Mouse (Mus musculus) myocyte (in vitro differentiated cells): Measurements from ENCODE around the gene Iqcf3.
A peak's percentile ranks its signal among the peaks of the same experiment; 100 is the strongest.

Experiments
- CEBPB ChIP-seq: IDR thresholded peaks from 2 replicates; pipeline ENCODE4 v1.6.1; 2011; ENCODE audit warnings: mild to moderate bottlenecking, moderate library complexity; ENCODE audit not compliant: poor library complexity, insufficient read depth, severe bottlenecking
- E2F4 ChIP-seq: IDR thresholded peaks from one replicate; pipeline ENCODE4 v1.6.1; 2011; ENCODE audit warnings: mild to moderate bottlenecking, control low read depth, moderate library complexity; ENCODE audit not compliant: insufficient read depth
- MAX ChIP-seq: IDR thresholded peaks from one replicate; pipeline ENCODE4 v1.6.1; 2011; ENCODE audit warnings: low read depth, mild to moderate bottlenecking, control low read depth
- MYOG ChIP-seq, 3 experiments: IDR thresholded peaks; one replicate each; pipeline ENCODE4 v1.6.1; 2011; ENCODE audit warnings: control low read depth in 2 of 3, low read depth in 2 of 3, mild to moderate bottlenecking in 2 of 3; ENCODE audit not compliant: insufficient read length in 2 of 3, control insufficient read depth in 1 of 3, insufficient read depth in 1 of 3
- POLR2A ChIP-seq: IDR thresholded peaks from one replicate; pipeline ENCODE4 v1.6.1; 2011; ENCODE audit warnings: low read depth, mild to moderate bottlenecking, control low read depth, moderate library complexity; ENCODE audit not compliant: insufficient read length
- SRF ChIP-seq: IDR thresholded peaks from one replicate; pipeline ENCODE4 v1.6.1; 2011; ENCODE audit warnings: low read depth; ENCODE audit not compliant: control insufficient read depth, insufficient read length
- TCF12 ChIP-seq: IDR thresholded peaks from one replicate; pipeline ENCODE4 v1.6.1; 2011; ENCODE audit warnings: mild to moderate bottlenecking, control low read depth; ENCODE audit not compliant: poor library complexity, insufficient read depth, severe bottlenecking
- TCF3 ChIP-seq: IDR thresholded peaks from one replicate; pipeline ENCODE4 v1.6.1; 2011; ENCODE audit warnings: low read depth, control low read depth; ENCODE audit not compliant: insufficient read length
- USF1 ChIP-seq: IDR thresholded peaks from one replicate; pipeline ENCODE4 v1.6.1; 2011; ENCODE audit warnings: low read depth, mild to moderate bottlenecking, control low read depth, moderate library complexity

DNA sequence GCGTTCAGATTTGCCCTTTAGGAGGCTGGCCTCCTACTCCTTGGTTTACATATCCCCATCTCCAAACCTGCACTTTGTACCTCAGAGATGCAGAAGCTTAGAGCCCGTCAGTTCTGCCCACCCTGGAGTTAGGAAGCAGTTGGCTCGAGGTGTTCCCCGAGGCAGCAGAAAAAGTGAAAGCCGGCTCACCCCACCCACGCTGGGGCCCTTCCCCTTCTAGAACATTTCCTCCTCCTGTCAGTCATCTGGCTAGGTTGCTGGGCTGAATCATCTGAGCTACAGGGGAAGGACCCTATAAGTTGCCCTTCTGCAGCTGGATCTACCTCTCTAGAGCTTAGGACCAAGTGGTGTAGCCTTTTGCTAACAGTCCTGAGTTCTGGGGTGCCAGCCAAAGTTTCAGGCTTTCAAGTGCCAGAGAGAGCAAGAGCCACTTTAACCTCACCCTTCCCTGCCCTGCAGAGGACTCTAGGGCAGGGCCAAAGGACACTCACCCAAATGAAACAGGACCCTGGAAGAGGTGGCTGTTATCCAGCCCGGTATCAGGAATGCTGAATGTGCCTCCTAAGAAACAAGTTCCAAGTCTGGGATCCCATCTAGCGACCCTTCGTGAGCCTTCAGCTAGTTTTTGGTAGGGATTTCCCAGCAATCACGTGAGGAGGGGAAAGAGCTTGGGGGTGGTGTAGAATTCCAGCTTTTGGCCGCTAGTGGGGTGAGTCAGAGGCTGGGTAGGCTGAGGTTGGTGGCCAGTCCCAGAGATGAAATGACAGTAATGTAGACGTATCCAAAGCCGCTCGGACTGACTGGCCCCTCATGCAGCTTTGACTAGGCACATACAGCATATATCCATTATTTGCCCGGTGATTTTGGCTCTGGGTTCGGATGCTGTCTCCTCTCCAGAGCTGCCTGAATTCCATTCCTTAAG lies 85.2 kb downstream of the Iqcf3 start:
- TF ChIP-seq SRF: no peak
- peak; percentile 37 for TF ChIP-seq POLR2A
- TF ChIP-seq MAX: no peak
- no peak for TF ChIP-seq MYOG (IDR thresholded peaks at IDR 0.05; ENCODE audit: control insufficient read depth in 1 of 3, insufficient read depth in 1 of 3, insufficient read length in 2 of 3, low read depth in 2 of 3)
- no peak for TF ChIP-seq TCF12
- no peak for TF ChIP-seq E2F4
- no peak for TF ChIP-seq TCF3
- peak; percentile 97 for TF ChIP-seq USF1
- TF ChIP-seq CEBPB: no peak
